Mouse (Mus musculus): ENCODE data around the gene Gng12. TPM values are rescaled to one million over a fixed set of nuclear protein-coding genes. Genes with fewer than 3 reads are reported as not detected.

Gene Gng12
- total and polyA plus RNA-seq, 2 experiments = 14.1 to 24.4 TPM

DNA sequence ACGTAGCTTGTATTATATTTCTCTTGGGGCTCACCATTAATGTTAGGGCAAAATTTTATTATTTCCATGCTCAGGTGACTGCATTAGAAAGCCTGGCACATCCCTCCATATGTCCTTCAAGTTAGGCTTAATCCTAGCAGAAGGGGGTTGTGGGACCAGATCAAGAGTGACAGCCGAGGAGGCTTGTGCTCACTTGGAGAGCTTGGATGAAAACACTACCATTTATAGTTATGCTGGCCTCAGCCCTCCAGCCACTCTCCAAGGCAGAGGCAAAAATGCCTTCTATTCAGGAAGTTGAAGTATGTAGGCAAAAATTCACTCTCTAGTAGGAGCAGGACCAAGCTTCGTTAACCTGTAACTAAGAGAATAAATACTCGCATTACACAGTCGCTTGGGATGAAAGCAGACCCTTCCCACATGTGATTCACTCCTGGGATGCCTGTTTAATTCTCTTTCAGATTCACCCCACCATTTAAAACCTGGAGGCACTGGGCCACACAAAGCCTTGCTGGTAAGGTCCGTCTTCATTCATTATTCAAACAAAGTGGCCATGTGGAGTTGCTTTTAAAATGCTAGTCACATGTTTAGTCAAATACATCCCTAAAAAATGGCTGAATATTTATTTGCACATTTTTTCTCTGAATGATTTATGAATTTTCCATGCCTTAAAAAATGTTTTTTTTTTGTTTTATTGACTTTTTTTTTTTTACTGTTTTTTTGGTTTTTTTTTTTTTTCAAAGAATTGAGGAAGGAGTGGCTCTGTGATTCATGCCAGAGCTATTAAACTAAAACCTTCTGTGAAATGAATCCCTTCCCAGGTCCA, 47.4 kb downstream of the Gng12 start:
- DNase-seq (ENCODE audit: extremely low read depth, low read depth, low spot score) = no peak
- 45% methylated on average over 6 of the region's 6 CpGs for WGBS
- no peak for TF ChIP-seq CTCF (IDR thresholded peaks at IDR 0.05; ENCODE audit: low read depth, low read length)
- TF ChIP-seq POLR2A (IDR thresholded peaks at IDR 0.05; ENCODE audit: extremely low read depth, insufficient read depth, low read length) = no peak
- H3K27me3 ChIP-seq (ENCODE audit: control insufficient read depth, insufficient read depth, low read length) = no peaks in the 10 kb centered on the region
- no peak overlapping the region for H3K9ac ChIP-seq (ENCODE audit: low read depth, low read length)
- H3K79me2 ChIP-seq (ENCODE audit: control insufficient read depth, insufficient read depth, low read length) = peaks cover 26% of the 10 kb centered on the region; the same call in 1 of the 2 replicates
- no peak overlapping the region for H3K27ac ChIP-seq (replicated peaks; ENCODE audit: insufficient read depth, low read depth, low read length)
- H3K4me3 ChIP-seq (ENCODE audit: insufficient read depth, low read depth, low read length) = no peak overlapping the region
- peaks cover 10% of the 10 kb centered on the region; the same call in 1 of the 2 replicates for H3K4me1 ChIP-seq (ENCODE audit: control insufficient read depth, insufficient read depth, low read length)
- H3K36me3 ChIP-seq (ENCODE audit: control insufficient read depth, insufficient read depth, low read length) = no peaks in the 10 kb centered on the region

DNA sequence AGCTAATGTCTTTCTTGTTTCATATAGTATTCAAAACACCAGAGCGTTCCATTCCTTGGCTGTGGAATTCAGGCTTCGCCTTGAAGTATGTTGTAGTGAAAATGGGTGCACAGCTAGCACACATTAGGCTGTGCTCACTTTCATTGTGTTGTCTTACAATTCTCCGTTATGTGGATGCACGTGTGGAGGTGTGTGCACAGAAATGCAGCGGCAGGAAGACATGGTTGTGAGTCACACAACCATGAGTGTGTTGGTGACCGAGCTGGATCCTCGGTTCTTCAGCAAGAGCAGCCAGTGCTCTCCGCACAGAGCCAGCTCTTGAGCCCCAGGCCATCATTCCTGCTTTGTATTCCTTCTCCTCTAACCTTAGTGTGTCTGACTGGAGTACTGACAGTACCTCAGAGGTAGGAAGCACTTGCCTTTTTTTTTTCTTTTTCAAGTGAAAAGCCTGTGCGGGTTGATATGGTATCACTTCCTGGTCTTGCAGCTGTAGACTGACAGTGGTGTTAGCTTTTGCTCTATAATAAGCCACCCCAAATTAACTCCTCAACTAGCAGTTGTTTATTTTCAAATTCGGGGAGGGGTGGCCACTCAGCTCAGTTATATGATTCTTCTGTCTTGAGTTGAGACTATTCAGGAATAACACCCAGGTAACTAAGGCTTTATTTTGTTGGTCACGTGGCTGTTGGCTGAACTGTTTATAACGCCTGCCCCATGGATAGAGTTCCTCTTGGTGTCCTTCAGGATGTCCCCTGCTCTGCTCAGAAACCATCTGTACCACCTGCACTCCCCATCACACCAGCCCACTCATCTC, 48.2 kb downstream of the Gng12 start:
- Histone ChIP-seq H3K27ac (replicated peaks; ENCODE audit: insufficient read depth, low read depth, low read length) (no peak overlapping the region), H3K79me2 (ENCODE audit: control insufficient read depth, insufficient read depth, low read length) (peaks cover 24% of the 10 kb centered on the region; the same call in 1 of the 2 replicates), H3K4me3 (ENCODE audit: insufficient read depth, low read depth, low read length) (no peak overlapping the region), H3K4me1 (ENCODE audit: control insufficient read depth, insufficient read depth, low read length) (peaks cover 10% of the 10 kb centered on the region; the same call in 1 of the 2 replicates), H3K27me3 (ENCODE audit: control insufficient read depth, insufficient read depth, low read length) (no peaks in the 10 kb centered on the region), H3K36me3 (ENCODE audit: control insufficient read depth, insufficient read depth, low read length) (no peaks in the 10 kb centered on the region), H3K9ac (ENCODE audit: low read depth, low read length) (no peak overlapping the region)
- TF ChIP-seq POLR2A (IDR thresholded peaks at IDR 0.05; ENCODE audit: extremely low read depth, insufficient read depth, low read length) = no peak
- TF ChIP-seq CTCF (IDR thresholded peaks at IDR 0.05; ENCODE audit: low read depth, low read length) = 0 out of 2 replicates have a peak, but pooled peaks have one; percentile 2
- DNase-seq (ENCODE audit: extremely low read depth, low read depth, low spot score) = no peak
- 76% methylated on average over 12 of the region's 12 CpGs for WGBS

DNA sequence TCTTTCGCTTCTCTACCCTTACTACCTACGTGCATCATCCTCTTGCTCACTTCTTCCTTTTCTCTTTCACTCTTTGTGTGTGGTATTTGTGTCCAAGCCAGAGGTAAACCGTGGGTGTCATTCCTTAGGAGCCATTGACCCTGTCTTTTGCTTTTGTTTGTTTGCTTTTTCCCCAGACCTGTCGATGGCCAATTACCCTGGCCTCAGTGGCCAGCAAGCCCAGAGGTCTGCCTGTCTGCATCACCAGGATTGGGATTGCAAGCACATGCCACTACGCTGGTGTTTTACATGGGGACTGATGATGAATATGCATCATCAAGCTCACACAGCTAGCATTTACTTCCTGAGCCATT, 48.8 kb downstream of the Gng12 start:
- Histone ChIP-seq H3K27ac (replicated peaks; ENCODE audit: insufficient read depth, low read depth, low read length) (no peak overlapping the region), H3K79me2 (ENCODE audit: control insufficient read depth, insufficient read depth, low read length) (peaks cover 24% of the 10 kb centered on the region; the same call in 1 of the 2 replicates), H3K4me1 (ENCODE audit: control insufficient read depth, insufficient read depth, low read length) (peaks cover 10% of the 10 kb centered on the region; the same call in 1 of the 2 replicates), H3K9ac (ENCODE audit: low read depth, low read length) (no peak overlapping the region), H3K4me3 (ENCODE audit: insufficient read depth, low read depth, low read length) (no peak overlapping the region), H3K36me3 (ENCODE audit: control insufficient read depth, insufficient read depth, low read length) (no peaks in the 10 kb centered on the region), H3K27me3 (ENCODE audit: control insufficient read depth, insufficient read depth, low read length) (no peaks in the 10 kb centered on the region)
- 20% methylated on average over 5 of the region's 5 CpGs for WGBS
- TF ChIP-seq CTCF (IDR thresholded peaks at IDR 0.05; ENCODE audit: low read depth, low read length) (no peak), POLR2A (IDR thresholded peaks at IDR 0.05; ENCODE audit: extremely low read depth, insufficient read depth, low read length) (no peak)
- peak; percentile 78 for DNase-seq (ENCODE audit: extremely low read depth, low read depth, low spot score)

DNA sequence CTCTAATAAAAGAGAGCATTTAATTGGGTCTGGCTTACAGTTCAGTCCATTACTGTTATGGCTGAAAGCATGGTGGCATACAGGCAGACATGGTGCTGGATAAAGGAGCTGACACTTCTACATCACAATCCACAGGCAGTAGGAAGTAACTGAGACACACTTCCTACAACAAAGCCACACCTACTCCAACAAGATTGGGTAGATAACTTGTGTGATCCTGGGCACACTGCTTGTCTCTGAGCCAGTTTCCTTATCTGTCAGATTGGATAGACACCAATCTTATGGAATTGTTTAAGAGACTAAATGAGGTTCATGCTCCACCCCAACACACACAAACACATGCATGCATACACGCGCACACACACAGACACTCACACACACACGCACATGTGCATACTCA, 51.9 kb downstream of the Gng12 start:
- Histone ChIP-seq H3K27ac (replicated peaks; ENCODE audit: insufficient read depth, low read depth, low read length) (no peak overlapping the region), H3K27me3 (ENCODE audit: control insufficient read depth, insufficient read depth, low read length) (no peaks in the 10 kb centered on the region), H3K79me2 (ENCODE audit: control insufficient read depth, insufficient read depth, low read length) (peaks cover 14% of the 10 kb centered on the region; the same call in 1 of the 2 replicates), H3K36me3 (ENCODE audit: control insufficient read depth, insufficient read depth, low read length) (no peaks in the 10 kb centered on the region), H3K9ac (ENCODE audit: low read depth, low read length) (no peak overlapping the region), H3K4me1 (ENCODE audit: control insufficient read depth, insufficient read depth, low read length) (peaks cover 7% of the 10 kb centered on the region; the same call in 1 of the 2 replicates), H3K4me3 (ENCODE audit: insufficient read depth, low read depth, low read length) (no peak overlapping the region)
- TF ChIP-seq CTCF (IDR thresholded peaks at IDR 0.05; ENCODE audit: low read depth, low read length) (no peak), POLR2A (IDR thresholded peaks at IDR 0.05; ENCODE audit: extremely low read depth, insufficient read depth, low read length) (no peak)
- DNase-seq (ENCODE audit: extremely low read depth, low read depth, low spot score) = no peak
- WGBS = 92% methylated on average over 3 of the region's 3 CpGs

DNA sequence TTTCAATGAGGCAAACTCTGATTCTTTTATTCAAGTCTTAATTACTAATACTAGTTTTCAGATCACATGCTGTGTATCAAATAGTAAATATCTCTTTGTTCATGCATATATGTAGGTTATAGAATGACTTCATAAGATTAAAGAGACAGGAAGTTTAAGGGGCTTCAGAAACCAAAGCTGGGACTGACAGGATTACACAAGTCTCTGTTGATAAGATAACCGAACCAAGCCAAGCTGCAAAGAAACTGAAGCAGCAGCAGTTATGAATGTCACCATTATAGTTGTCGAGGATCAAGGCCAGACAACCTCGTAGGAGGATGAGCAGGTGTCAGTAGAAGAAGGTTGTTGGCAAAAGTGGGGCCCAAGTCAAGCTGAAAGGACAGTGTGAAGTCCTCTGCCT, 52.7 kb downstream of the Gng12 start:
- Histone ChIP-seq H3K4me1 (ENCODE audit: control insufficient read depth, insufficient read depth, low read length) (peaks cover 6% of the 10 kb centered on the region; the same call in 1 of the 2 replicates), H3K79me2 (ENCODE audit: control insufficient read depth, insufficient read depth, low read length) (peaks cover 14% of the 10 kb centered on the region; the same call in 1 of the 2 replicates), H3K4me3 (ENCODE audit: insufficient read depth, low read depth, low read length) (no peak overlapping the region), H3K27me3 (ENCODE audit: control insufficient read depth, insufficient read depth, low read length) (no peaks in the 10 kb centered on the region), H3K36me3 (ENCODE audit: control insufficient read depth, insufficient read depth, low read length) (no peaks in the 10 kb centered on the region), H3K27ac (replicated peaks; ENCODE audit: insufficient read depth, low read depth, low read length) (no peak overlapping the region), H3K9ac (ENCODE audit: low read depth, low read length) (no peak overlapping the region)
- no peak for DNase-seq (ENCODE audit: extremely low read depth, low read depth, low spot score)
- TF ChIP-seq POLR2A (IDR thresholded peaks at IDR 0.05; ENCODE audit: extremely low read depth, insufficient read depth, low read length) = no peak
- no peak for TF ChIP-seq CTCF (IDR thresholded peaks at IDR 0.05; ENCODE audit: low read depth, low read length)
- 42% methylated on average over 3 of the region's 3 CpGs for WGBS

All from liver, adult 2 months (tissue).